Mouse (Mus musculus): ENCODE measurements around the gene Olfr684. TPM values are rescaled to one million over a fixed set of nuclear protein-coding genes. Genes with fewer than 3 reads are reported as not detected.

The Olfr684 gene
- polyA plus RNA-seq (2015; fragmentation: Nextera tagmentation; extraction: Ambion mirVana) = not detected in 2 replicates

DNA sequence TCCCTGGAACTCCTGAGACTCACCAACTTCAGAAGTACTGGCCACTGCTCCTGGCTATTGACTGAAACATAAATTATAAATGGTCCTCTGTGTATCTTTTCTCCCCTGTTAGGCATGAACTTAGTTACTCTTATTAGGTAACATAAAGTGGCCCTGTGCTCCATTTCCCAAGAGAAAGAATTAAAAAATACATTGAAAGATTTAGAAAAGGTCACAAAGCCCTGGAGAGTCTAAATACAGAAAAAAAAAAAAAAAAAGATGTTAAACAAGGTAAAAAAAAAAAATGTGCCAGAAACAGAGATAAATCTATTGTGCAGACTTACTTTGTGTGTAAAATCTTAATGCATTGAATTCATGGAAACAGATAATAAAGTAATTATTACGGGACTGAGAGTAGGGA lies at the start of gene Olfr684:
TSS of gene Olfr684 (minus strand) at position 101 of the 400 bp plus-strand sequence.
- Histone ChIP-seq H3K4me2 (no peak within 1 kb of the TSS), H3K9me3 (replicated peaks) (no peaks in the 10 kb centered on the region), H3K4me3 (replicated peaks) (no peak within 1 kb of the TSS), H3K27ac (replicated peaks) (no peak within 1 kb of the TSS), H3K9ac (no peak within 1 kb of the TSS), H3K4me1 (replicated peaks) (no peaks in the 10 kb centered on the region), H3K27me3 (no peaks in the 10 kb centered on the region), H3K36me3 (replicated peaks) (no peaks in the 10 kb centered on the region)
- 34% methylated on average over 1 of the region's 1 CpGs for WGBS (ENCODE audit: insufficient replicate concordance)
- no peak for ATAC-seq (ENCODE audit: insufficient read depth)

DNA sequence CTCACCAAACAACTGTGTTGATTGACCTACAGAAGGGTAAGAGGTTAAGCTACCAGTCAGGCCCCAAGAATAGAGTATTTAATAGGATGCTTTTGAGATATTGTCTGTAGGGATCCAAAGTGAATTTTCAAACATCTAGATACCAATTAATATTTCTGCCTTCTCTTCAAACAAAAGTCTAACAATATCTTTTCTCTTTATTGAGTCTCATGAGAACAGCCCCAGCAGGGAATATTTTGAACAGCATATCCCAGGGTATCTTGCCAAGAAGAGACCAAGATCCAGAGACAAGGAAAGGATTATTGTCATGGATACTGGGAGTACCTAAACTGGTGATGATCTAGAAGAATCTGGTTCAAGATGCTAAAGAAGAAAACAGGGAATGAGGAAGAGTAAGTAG lies 43.9 kb upstream of the Olfr684 start, which contains the start of gene Olfr686:
TSS of gene Olfr686 (minus strand) at position 101 of the 400 bp plus-strand sequence.
- no peaks in the 10 kb centered on the region for H3K36me3 ChIP-seq (replicated peaks)
- H3K4me2 ChIP-seq = no peak within 1 kb of the TSS
- H3K4me1 ChIP-seq (replicated peaks) = no peaks in the 10 kb centered on the region
- no peak within 1 kb of the TSS for H3K9ac ChIP-seq
- no peak for ATAC-seq (ENCODE audit: insufficient read depth)
- no peaks in the 10 kb centered on the region for H3K9me3 ChIP-seq (replicated peaks)
- no peak within 1 kb of the TSS for H3K27ac ChIP-seq (replicated peaks)
- no peaks in the 10 kb centered on the region for H3K27me3 ChIP-seq
- H3K4me3 ChIP-seq (replicated peaks) = no peak within 1 kb of the TSS

DNA sequence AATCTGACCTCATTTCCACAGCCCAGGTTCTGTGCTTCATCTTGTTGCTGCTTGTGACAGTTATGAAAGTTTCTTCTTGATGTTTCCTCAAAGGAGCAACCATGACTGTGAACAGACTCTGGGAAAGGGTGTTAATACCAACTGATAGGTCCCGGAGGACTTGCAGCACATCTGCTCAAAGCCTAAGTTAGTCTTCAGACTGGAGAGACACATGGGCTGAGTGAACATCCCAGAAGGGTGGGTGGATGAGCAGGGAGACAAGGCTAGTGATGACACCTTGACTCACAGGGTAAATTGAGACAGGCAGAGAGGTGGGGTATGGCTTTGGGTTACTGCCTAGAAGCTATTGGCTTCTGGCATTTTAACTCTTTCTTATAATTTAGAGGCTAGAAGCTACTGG lies 22.5 kb upstream of the Olfr684 start, which contains the start of gene Olfr685:
TSS of gene Olfr685 (minus strand) at position 101 of the 400 bp plus-strand sequence.
- Histone ChIP-seq H3K36me3 (replicated peaks) (no peaks in the 10 kb centered on the region), H3K4me1 (replicated peaks) (no peaks in the 10 kb centered on the region), H3K4me2 (no peak within 1 kb of the TSS), H3K9ac (no peak within 1 kb of the TSS), H3K9me3 (replicated peaks) (no peaks in the 10 kb centered on the region), H3K27me3 (no peaks in the 10 kb centered on the region), H3K27ac (replicated peaks) (no peak within 1 kb of the TSS), H3K4me3 (replicated peaks) (no peak within 1 kb of the TSS)
- 65% methylated on average over 1 of the region's 1 CpGs for WGBS (ENCODE audit: insufficient replicate concordance)
- no peak for ATAC-seq (ENCODE audit: insufficient read depth)

DNA sequence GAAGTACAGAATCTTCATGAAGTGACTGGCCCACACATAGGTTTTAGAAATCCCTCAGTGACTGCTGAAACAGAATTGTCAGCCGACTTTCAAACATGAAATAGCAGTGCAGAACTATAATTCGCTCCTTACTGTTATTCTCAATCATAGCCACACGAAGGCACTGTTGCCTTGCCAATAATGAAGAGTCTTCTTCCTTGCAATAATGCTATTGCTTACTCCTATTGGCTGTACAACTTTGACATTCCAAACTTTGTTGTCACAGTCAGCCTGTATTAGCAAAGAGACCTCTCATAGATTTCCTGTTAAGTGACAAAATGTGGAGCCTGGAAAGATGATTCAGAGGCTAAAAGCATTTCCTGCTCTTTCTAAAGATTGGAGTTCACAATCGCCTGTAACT lies 7.3 kb upstream of the Olfr684 start:
- Histone ChIP-seq H3K9me3 (replicated peaks) (no peaks in the 10 kb centered on the region), H3K4me3 (replicated peaks) (no peak overlapping the region), H3K27me3 (no peaks in the 10 kb centered on the region), H3K4me1 (replicated peaks) (no peaks in the 10 kb centered on the region), H3K9ac (no peak overlapping the region), H3K27ac (replicated peaks) (no peak overlapping the region), H3K36me3 (replicated peaks) (no peaks in the 10 kb centered on the region), H3K4me2 (no peak overlapping the region)
- 38% methylated on average over 4 of the region's 4 CpGs for WGBS (ENCODE audit: insufficient replicate concordance)
- ATAC-seq (ENCODE audit: insufficient read depth) = no peak

DNA sequence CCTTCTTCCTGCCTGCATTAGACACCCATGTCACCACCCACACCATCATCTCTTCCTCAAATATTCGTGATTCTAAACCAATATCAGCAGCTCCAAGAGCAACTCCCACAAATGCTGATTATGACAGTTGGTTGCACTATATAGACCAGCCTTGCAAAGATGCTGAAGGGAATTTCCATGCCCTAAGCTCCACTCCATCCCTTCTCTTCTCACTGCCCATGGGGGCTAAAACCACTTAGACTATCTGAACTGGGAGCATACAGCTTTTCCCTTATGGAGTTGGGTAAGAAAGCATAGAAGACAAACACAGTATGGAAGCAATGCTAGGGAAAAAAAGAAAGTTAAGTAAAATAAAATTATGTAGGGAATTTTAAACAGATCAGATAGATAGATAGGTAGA lies 16.5 kb downstream of the Olfr684 start, which contains the start of gene Olfr683:
TSS of gene Olfr683 (minus strand) at position 101 of the 400 bp plus-strand sequence.
- H3K9me3 ChIP-seq (replicated peaks) = no peaks in the 10 kb centered on the region
- no peak within 1 kb of the TSS for H3K27ac ChIP-seq (replicated peaks)
- H3K4me3 ChIP-seq (replicated peaks) = no peak within 1 kb of the TSS
- H3K9ac ChIP-seq = no peak within 1 kb of the TSS
- H3K27me3 ChIP-seq = no peaks in the 10 kb centered on the region
- no peak within 1 kb of the TSS for H3K4me2 ChIP-seq
- ATAC-seq (ENCODE audit: insufficient read depth) = no peak
- no peaks in the 10 kb centered on the region for H3K36me3 ChIP-seq (replicated peaks)
- WGBS (ENCODE audit: insufficient replicate concordance) = 39% methylated on average over 1 of the region's 1 CpGs
- H3K4me1 ChIP-seq (replicated peaks) = no peaks in the 10 kb centered on the region

DNA sequence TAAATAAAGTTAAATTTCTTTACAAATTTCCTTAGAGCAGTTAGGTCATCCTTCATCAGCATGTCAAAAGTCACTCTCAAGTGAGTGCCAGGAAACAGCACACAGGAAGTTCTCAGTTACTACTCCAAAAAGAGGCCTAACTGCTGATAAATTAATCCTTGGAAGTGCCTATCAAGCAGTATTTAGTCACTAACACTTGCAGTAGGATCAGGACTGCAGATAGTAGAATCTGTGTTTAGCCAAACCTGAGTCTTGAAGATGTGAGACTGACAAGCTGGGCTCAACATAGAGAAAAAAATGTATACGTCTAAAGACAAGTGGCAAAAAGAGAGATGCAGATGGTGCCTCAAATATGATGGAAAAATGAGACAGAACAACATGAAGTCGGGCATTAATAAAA lies 22.2 kb downstream of the Olfr684 start:
- Histone ChIP-seq H3K9ac (no peak overlapping the region), H3K27ac (replicated peaks) (no peak overlapping the region), H3K4me3 (replicated peaks) (no peak overlapping the region), H3K4me1 (replicated peaks) (no peaks in the 10 kb centered on the region), H3K4me2 (no peak overlapping the region), H3K36me3 (replicated peaks) (no peaks in the 10 kb centered on the region), H3K9me3 (replicated peaks) (no peaks in the 10 kb centered on the region), H3K27me3 (no peaks in the 10 kb centered on the region)
- no peak for ATAC-seq (ENCODE audit: insufficient read depth)
- WGBS (ENCODE audit: insufficient replicate concordance) = 45% methylated on average over 2 of the region's 2 CpGs

DNA sequence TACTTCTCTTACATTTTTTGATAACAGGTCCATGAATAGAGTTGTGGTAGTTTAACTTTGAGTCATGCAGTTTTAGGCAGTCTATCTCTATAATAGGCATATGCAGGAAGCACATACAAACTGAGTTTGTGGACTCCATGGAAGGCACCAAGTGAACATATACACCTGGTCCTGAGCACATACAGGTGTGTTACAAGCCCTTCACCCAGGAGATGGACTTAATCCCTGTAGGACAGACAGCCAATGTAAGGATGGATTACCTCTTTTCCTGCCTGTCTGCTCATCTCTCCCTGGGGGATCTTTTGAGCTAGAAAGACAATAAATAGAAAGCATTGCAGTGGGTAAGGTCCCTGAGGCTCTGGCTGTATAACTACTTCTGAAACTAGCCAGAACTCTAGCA lies 46.9 kb downstream of the Olfr684 start, which contains the start of gene Olfr681:
TSS of gene Olfr681 (plus strand) at position 301 of the 400 bp plus-strand sequence.
- Histone ChIP-seq H3K4me3 (replicated peaks) (no peak within 1 kb of the TSS), H3K4me1 (replicated peaks) (no peaks in the 10 kb centered on the region), H3K27ac (replicated peaks) (no peak within 1 kb of the TSS), H3K4me2 (no peak within 1 kb of the TSS), H3K9ac (no peak within 1 kb of the TSS), H3K9me3 (replicated peaks) (no peaks in the 10 kb centered on the region), H3K36me3 (replicated peaks) (no peaks in the 10 kb centered on the region), H3K27me3 (no peaks in the 10 kb centered on the region)
- ATAC-seq (ENCODE audit: insufficient read depth) = no peak

Other genes starting within 250 kb of the Olfr684 start
- gene Olfr667, start 242.2 kb downstream of the Olfr684 start, polyA plus RNA-seq (2015; fragmentation: Nextera tagmentation; extraction: Ambion mirVana) = not detected in 2 replicates
- not detected in 2 replicates for gene Olfr668, start 235.6 kb downstream of the Olfr684 start, polyA plus RNA-seq (2015; fragmentation: Nextera tagmentation; extraction: Ambion mirVana)
- gene Olfr669, start 229.4 kb downstream of the Olfr684 start, polyA plus RNA-seq (2015; fragmentation: Nextera tagmentation; extraction: Ambion mirVana) = not detected in 2 replicates
- not detected in 2 replicates for gene Olfr670, start 201.0 kb downstream of the Olfr684 start, polyA plus RNA-seq (2015; fragmentation: Nextera tagmentation; extraction: Ambion mirVana)
- not detected in 2 replicates for gene Olfr671, start 184.5 kb downstream of the Olfr684 start, polyA plus RNA-seq (2015; fragmentation: Nextera tagmentation; extraction: Ambion mirVana)
- not detected in 2 replicates for gene Olfr672, start 161.6 kb downstream of the Olfr684 start, polyA plus RNA-seq (2015; fragmentation: Nextera tagmentation; extraction: Ambion mirVana)
- not detected in 2 replicates for gene Olfr675, start 135.2 kb downstream of the Olfr684 start, polyA plus RNA-seq (2015; fragmentation: Nextera tagmentation; extraction: Ambion mirVana)
- gene Olfr676, start 131.0 kb downstream of the Olfr684 start, polyA plus RNA-seq (2015; fragmentation: Nextera tagmentation; extraction: Ambion mirVana) = not detected in 2 replicates
- gene Olfr677, start 112.3 kb downstream of the Olfr684 start, polyA plus RNA-seq (2015; fragmentation: Nextera tagmentation; extraction: Ambion mirVana) = not detected in 2 replicates
- not detected in 2 replicates for gene Olfr678, start 99.2 kb downstream of the Olfr684 start, polyA plus RNA-seq (2015; fragmentation: Nextera tagmentation; extraction: Ambion mirVana)
- gene Olfr679, start 82.4 kb downstream of the Olfr684 start, polyA plus RNA-seq (2015; fragmentation: Nextera tagmentation; extraction: Ambion mirVana) = not detected in 2 replicates
- gene Olfr680-ps1, start 70.8 kb downstream of the Olfr684 start, polyA plus RNA-seq (2015; fragmentation: Nextera tagmentation; extraction: Ambion mirVana) = not detected in 2 replicates
- not detected in 2 replicates for gene Olfr681, start 46.8 kb downstream of the Olfr684 start, polyA plus RNA-seq (2015; fragmentation: Nextera tagmentation; extraction: Ambion mirVana)
- gene Olfr683, start 16.6 kb downstream of the Olfr684 start, polyA plus RNA-seq (2015; fragmentation: Nextera tagmentation; extraction: Ambion mirVana) = not detected in 2 replicates
- not detected in 2 replicates for gene Olfr685, start 22.4 kb upstream of the Olfr684 start, polyA plus RNA-seq (2015; fragmentation: Nextera tagmentation; extraction: Ambion mirVana)
- gene Olfr686, start 43.8 kb upstream of the Olfr684 start, polyA plus RNA-seq (2015; fragmentation: Nextera tagmentation; extraction: Ambion mirVana) = not detected in 2 replicates
- not detected in 2 replicates for gene Olfr688, start 124.4 kb upstream of the Olfr684 start, polyA plus RNA-seq (2015; fragmentation: Nextera tagmentation; extraction: Ambion mirVana)
- gene Olfr689, start 147.5 kb upstream of the Olfr684 start, polyA plus RNA-seq (2015; fragmentation: Nextera tagmentation; extraction: Ambion mirVana) = not detected in 2 replicates
- not detected in 2 replicates for gene Olfr690, start 170.5 kb upstream of the Olfr684 start, polyA plus RNA-seq (2015; fragmentation: Nextera tagmentation; extraction: Ambion mirVana)
- gene Olfr691, start 178.6 kb upstream of the Olfr684 start, polyA plus RNA-seq (2015; fragmentation: Nextera tagmentation; extraction: Ambion mirVana) = not detected in 2 replicates
- gene Olfr692, start 204.6 kb upstream of the Olfr684 start, polyA plus RNA-seq (2015; fragmentation: Nextera tagmentation; extraction: Ambion mirVana) = not detected in 2 replicates
- gene Gm5901, start 211.4 kb upstream of the Olfr684 start, polyA plus RNA-seq (2015; fragmentation: Nextera tagmentation; extraction: Ambion mirVana) = not detected in 2 replicates
- gene Fam160a2, start 236.4 kb upstream of the Olfr684 start, polyA plus RNA-seq (2015; fragmentation: Nextera tagmentation; extraction: Ambion mirVana) = 12.6 and 17.6 TPM in 2 replicates
- not detected in 2 replicates for gene Cnga4, start 240.9 kb upstream of the Olfr684 start, polyA plus RNA-seq (2015; fragmentation: Nextera tagmentation; extraction: Ambion mirVana)